Mouse (Mus musculus) liver, postnatal 0 days (tissue): Measurements from ENCODE around the gene Zfp148.

Source experiments
- CTCF ChIP-seq: sonication (generic); IDR thresholded peaks from 2 replicates; pipeline ENCODE4 v1.5.1; 2016; ENCODE audit warnings: antibody characterized with exemption, low read depth
- EP300 ChIP-seq: IDR thresholded peaks from 2 replicates; pipeline ENCODE4 v1.6.1; 2016; ENCODE audit warnings: antibody characterized with exemption, low read depth, mild to moderate bottlenecking

- TF ChIP-seq CTCF (no peak), EP300 (no peak)
Observed at GRCm38 (mm10) chr16:33380882-33381613, 412 bp downstream of the Zfp148 start.
